Mouse (Mus musculus) bone marrow, adult 2 months (tissue): ENCODE data around the gene Napsa.
A peak's percentile ranks its signal among the peaks of the same experiment; 100 is the strongest.

Experiments
- CTCF ChIP-seq: fragments of 200-500 bp; IDR thresholded peaks from 2 replicates; pipeline ENCODE4 v1.5.1; 2011; ENCODE audit warnings: low read length, control low read depth; ENCODE audit not compliant: control insufficient read depth, insufficient read depth
- POLR2A ChIP-seq: fragments of 200-500 bp; IDR thresholded peaks from 2 replicates; pipeline ENCODE4 v1.6.1; 2011; ENCODE audit warnings: low read depth, mild to moderate bottlenecking, control low read depth, low read length, borderline replicate concordance; ENCODE audit not compliant: control insufficient read depth

GRCm38 (mm10) chr7:44534656-44535441 lies 37.3 kb upstream of the Napsa start:
- TF ChIP-seq POLR2A, result no peak
- 0 out of 2 replicates have a peak, but pooled peaks have one; percentile 11 for TF ChIP-seq CTCF
